Mouse (Mus musculus): ENCODE results near the gene Sapcd1. TPM values are rescaled to one million over a fixed set of nuclear protein-coding genes. Genes with fewer than 3 reads are reported as not detected.
A peak's percentile ranks its signal among the peaks of the same experiment; 100 is the strongest.
"Not testable (repeated sequence)": the region's sequence is repeated elsewhere in the genome, so short reads cannot be mapped to it uniquely, and the experiment has no call there.

Sapcd1 gene
- polyA plus RNA-seq, 1 experiment from 2014 or later = 6.8 TPM

DNA sequence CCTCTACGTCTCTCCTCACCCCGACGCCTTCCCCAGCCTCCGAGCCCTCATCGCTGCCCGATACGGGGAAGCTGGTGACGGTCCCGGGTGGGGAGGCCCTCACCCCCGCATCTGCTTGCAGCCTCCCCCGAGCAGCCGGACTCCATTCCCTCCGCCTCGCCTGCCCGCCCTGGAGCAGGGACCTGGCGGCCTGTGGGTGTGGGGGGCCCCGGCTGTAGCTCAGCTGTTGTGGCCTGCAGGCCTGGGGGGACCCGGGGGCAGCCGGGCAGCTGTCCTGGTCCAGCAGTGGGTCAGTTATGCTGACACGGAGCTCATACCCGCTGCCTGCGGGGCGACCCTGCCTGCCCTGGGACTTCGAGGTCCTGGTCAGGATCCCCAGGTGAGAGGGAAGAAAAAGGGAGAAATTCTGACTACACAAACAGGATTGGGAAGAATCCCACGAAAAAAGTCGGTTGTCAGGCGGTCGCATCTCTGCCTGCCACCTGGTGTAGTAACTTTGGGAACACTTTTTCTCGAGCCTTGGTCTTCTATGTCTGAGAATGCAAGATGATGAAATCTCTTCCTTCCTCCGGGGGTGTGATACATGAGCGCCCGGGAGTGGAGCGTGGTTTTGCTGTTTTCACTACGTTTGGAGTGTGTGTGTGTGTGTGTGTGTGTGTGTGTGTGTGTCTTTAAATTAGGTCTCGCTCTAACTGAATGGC is 26.2 kb downstream of the Sapcd1 start:
- Histone ChIP-seq H3K4me3 (peak overlapping the region; percentile 92), H3K27me3 (no peaks in the 10 kb centered on the region), H3K36me3 (peaks cover 33% of the 10 kb centered on the region), H3K9me3 (no peaks in the 10 kb centered on the region), H3K4me1 (peaks cover 45% of the 10 kb centered on the region), H3K27ac (replicated peaks) (peak overlapping the region; percentile 97), H3K4me2 (replicated peaks) (peak overlapping the region; percentile 100), H3K9ac (replicated peaks) (peak overlapping the region; percentile 93)
- no peak; the same call in 1 of the 2 replicates for ATAC-seq (ENCODE audit: low FRiP score, low read depth)
- WGBS = under 1% methylated on average over 35 of the region's 35 CpGs

DNA sequence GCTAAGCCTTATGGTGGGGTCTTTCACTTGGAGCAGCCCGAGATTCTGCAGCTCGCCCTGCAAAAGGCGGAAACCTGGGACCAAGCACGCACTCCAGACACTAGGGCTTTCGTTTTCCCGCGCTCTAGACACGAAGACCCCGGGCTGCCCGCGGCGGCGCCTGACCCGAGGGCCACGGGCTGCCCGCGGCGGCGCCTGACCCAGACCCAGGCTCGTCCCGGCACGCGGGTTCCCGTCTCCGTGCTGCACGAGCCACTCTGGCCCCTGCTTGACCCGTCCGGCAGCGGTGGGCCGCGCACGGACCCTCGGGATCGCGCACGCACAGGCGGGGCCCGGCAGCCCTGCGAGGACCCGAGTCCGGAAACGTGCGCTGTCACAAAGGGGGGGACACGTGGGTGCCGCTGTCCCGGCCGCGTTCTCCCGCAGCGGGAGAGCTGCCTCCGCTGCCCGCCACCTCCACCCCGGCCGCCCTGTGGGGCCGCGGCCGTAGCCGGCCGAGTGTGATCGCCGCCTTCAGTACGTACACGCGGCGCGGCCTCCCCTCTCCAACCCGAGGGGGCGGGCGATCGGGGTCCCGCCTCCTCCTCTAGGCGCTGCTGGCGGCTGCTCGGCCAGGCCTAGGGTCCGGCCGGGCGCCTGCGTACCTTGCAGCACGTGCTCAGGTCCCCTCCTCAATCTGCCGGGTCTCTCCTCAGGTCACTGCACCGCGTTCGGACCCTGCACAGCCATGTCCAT is 26.9 kb downstream of the Sapcd1 start, which contains the start of gene Vars:
Gene Vars (plus strand): TSS at position 271 of the 735 bp plus-strand sequence.
- peak within 1 kb of the TSS; percentile 93 for H3K9ac ChIP-seq (replicated peaks)
- peaks cover 32% of the 10 kb centered on the region for H3K36me3 ChIP-seq

DNA sequence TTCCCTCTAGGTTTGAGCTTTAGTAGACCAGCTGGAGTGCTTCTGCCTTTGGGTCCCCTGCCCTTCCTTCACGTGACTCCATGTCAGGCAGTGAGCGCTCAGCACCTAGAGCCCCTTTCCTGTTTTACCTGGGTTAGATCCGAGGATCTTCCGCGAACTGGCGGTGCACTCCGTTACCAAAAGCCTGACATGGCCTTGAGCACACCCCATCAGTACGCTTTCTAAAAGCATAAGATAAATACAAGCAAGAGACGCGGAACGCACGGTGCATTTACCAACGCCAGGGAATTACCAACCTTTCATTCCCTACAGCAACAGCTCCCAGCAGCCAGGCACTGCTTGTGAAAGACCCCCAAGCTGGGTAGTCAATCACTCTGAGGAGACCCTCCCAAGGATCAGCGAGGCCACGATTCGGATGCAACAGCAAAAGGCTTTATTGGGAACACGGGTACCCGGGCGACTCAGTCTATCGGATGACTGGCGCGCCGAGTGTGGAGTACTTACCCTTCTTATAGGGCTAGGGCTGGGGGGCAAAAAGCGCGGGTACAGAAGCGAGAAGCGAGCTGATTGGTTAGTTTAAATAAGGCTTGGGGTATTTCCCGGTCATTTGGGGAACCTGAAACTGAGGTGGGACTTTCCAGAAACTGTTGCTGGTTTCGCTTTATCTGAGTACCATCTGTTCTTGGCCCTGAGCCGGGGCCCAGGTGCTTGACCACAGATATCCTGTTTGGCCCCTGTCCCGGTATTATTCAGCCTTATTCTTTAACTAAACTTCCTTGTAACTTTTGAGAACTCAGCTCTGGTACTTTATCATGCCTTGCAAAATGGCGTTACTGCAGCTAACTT is 27.7 kb downstream of the Sapcd1 start:
- H3K36me3 ChIP-seq = peaks cover 24% of the 10 kb centered on the region
- peak overlapping the region; percentile 93 for H3K9ac ChIP-seq (replicated peaks)
- not testable (repeated sequence) for H3K27me3 ChIP-seq; H3K9me3 ChIP-seq; ATAC-seq (ENCODE audit: low FRiP score, low read depth)
- peak overlapping the region; percentile 97 for H3K27ac ChIP-seq (replicated peaks)
- H3K4me2 ChIP-seq (replicated peaks) = peak overlapping the region; percentile 100
- peak overlapping the region; percentile 92 for H3K4me3 ChIP-seq
- 24% methylated on average over 30 of the region's 32 CpGs for WGBS
- peaks cover 47% of the 10 kb centered on the region for H3K4me1 ChIP-seq

More for the DNA sequence above, 26.9 kb downstream of the Sapcd1 start, which contains the start of gene Vars:
- Histone ChIP-seq H3K4me3 (peak within 1 kb of the TSS; percentile 92), H3K27me3 (no peaks in the 10 kb centered on the region), H3K9me3 (no peaks in the 10 kb centered on the region), H3K4me2 (replicated peaks) (peak within 1 kb of the TSS; percentile 100), H3K4me1 (peaks cover 47% of the 10 kb centered on the region), H3K27ac (replicated peaks) (peak within 1 kb of the TSS; percentile 97)
- WGBS = under 1% methylated on average over 83 of the region's 83 CpGs
- peak; percentile 91 for ATAC-seq (ENCODE audit: low FRiP score, low read depth)

DNA sequence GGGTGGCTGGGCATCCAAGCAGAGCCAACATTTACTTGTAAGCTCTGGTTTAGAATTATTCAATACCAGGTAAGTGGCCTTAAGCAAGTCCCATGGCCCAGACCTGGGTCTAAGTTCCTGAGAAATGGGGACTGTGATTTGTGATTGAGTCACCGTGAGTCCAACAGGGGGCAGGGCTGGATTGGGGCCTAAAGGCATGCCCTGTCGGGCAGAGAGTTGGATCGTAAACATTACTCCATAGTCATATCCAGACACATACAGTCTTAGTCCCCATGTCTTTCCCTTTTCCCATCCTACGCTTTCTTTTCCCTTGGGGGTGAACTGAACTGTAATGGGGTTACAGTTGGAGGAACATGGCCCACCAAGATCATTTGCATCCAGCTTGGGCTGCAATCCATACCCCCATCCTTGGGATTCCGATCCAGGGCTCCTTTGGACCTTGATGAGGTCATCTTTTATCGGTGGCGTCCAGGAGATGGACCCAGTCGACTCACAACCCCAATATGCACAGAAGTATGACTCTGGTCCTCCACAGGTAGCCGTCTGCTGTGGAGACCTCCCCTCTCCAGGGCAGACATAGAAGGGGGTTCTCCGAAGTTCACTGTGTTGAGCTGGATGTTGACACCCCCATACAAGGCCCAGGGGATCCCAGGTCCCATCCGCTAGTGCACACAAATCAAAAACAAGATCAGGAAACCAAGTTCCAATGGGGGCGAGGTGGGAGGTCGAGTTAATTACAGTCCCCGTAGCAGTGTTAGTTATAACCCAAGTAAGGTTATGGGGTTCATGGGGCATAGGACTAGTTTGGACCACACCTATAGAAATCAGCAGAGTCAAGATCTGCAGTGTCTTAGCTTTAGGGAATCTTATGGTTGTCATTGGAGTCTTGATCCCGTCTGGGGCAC is 29.0 kb downstream of the Sapcd1 start:
- Histone ChIP-seq H3K9ac (replicated peaks) (no peak overlapping the region), H3K9me3 (no peaks in the 10 kb centered on the region), H3K4me3 (0 out of 2 replicates have a peak overlapping the region, but pooled peaks have one; percentile 2), H3K36me3 (peaks cover 12% of the 10 kb centered on the region; the same call in 1 of the 2 replicates), H3K27ac (replicated peaks) (no peak overlapping the region), H3K27me3 (no peaks in the 10 kb centered on the region), H3K4me2 (replicated peaks) (peak overlapping the region; percentile 100), H3K4me1 (peaks cover 47% of the 10 kb centered on the region)
- 96% methylated on average over 15 of the region's 15 CpGs for WGBS
- no peak for ATAC-seq (ENCODE audit: low FRiP score, low read depth)

DNA sequence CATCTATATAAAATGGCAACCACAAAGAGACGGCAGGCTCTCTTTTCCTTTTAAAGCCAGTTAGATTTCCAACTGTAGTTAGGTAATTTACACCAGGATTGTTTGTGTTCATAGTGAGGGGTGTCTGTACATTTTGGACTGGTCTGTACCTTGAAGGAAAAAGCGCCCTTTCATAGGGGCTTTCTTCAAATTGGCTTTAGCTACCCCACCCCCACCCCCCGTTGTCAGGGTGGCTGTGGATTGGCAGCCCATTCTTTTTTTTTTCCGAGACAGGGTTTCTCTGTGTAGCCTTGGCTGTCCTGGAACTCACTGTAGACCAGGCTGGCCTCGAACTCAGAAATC is 30.7 kb downstream of the Sapcd1 start:
- H3K36me3 ChIP-seq = peaks cover 15% of the 10 kb centered on the region; the same call in 1 of the 2 replicates
- WGBS = 85% methylated on average over 5 of the region's 5 CpGs
- peaks cover 31% of the 10 kb centered on the region for H3K4me1 ChIP-seq

DNA sequence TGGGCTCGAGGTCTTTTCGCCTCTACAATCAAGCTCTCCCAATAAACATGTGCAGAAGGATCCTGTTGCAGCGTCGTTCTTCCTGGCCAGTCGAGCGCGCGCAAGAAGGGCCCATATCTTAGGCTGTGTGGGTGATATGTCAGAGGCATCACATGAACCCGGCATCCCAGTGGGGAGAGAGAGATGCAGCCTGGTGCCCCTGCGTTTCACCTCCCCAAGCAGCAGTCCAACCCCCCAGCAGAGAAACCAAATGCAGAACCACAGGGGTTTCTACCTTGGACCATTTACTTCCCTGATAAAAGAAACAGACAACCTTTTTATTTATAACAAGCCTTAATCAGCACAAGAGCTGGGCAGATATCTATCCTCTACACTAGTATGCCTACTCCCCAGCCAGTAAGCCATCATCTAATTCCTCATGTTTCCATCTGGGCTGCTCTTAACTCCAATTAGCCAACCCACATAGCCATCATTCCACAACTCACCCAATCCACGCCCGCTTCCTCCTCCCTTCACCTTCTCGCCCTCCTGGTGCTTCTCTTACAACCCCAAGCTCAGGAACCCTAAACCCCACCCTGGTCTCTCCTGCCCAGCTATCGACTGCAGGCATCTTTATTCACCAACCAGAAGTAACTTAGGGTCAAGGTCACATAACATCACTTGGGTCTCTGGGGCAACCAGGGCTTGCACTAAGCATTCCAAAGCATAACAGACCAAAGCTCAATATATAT is 31.2 kb downstream of the Sapcd1 start:
- peak overlapping the region; percentile 7; the same call in 1 of the 2 replicates for H3K4me2 ChIP-seq (replicated peaks)
- no peaks in the 10 kb centered on the region for H3K27me3 ChIP-seq
- ATAC-seq (ENCODE audit: low FRiP score, low read depth) = no peak
- no peak overlapping the region for H3K27ac ChIP-seq (replicated peaks)
- peaks cover 26% of the 10 kb centered on the region for H3K4me1 ChIP-seq
- peaks cover 19% of the 10 kb centered on the region; the same call in 1 of the 2 replicates for H3K36me3 ChIP-seq
- WGBS = 90% methylated on average over 14 of the region's 14 CpGs
- 0 out of 2 replicates have a peak overlapping the region, but pooled peaks have one; percentile 25 for H3K9ac ChIP-seq (replicated peaks)
- H3K9me3 ChIP-seq = no peaks in the 10 kb centered on the region
- H3K4me3 ChIP-seq = peak overlapping the region; percentile 13; the same call in 1 of the 2 replicates

More for the DNA sequence above, 30.7 kb downstream of the Sapcd1 start:
- no peak overlapping the region for H3K27ac ChIP-seq (replicated peaks)
- peak overlapping the region; percentile 7; the same call in 1 of the 2 replicates for H3K4me2 ChIP-seq (replicated peaks)
- H3K9ac ChIP-seq (replicated peaks) = no peak overlapping the region
- no peaks in the 10 kb centered on the region for H3K27me3 ChIP-seq
- no peaks in the 10 kb centered on the region for H3K9me3 ChIP-seq
- ATAC-seq (ENCODE audit: low FRiP score, low read depth) = no peak
- H3K4me3 ChIP-seq = peak overlapping the region; percentile 13; the same call in 1 of the 2 replicates

DNA sequence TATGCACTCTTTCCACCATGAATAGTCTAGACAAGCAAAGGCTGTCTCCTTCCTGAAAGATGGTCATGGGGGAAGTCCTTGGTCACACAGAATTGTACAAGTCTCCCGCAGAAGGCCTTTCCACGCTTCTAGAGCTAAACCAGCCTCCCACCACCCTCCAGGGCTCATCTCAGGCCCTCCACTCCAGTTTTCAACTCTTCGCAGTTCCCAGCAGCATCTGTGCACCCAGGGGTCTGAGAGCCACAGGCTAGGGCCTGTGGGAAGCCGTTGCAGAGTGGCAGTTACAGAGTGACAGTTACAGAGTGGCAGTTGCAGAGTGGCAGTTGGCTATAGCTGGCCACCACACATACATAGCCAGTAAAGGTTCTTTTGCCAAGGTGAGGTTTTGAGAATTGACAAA is 31.9 kb downstream of the Sapcd1 start:
- not testable (repeated sequence) for H3K4me2 ChIP-seq (replicated peaks); H3K9ac ChIP-seq (replicated peaks); H3K9me3 ChIP-seq; H3K27ac ChIP-seq (replicated peaks); ATAC-seq (ENCODE audit: low FRiP score, low read depth); H3K27me3 ChIP-seq; H3K4me3 ChIP-seq
- Histone ChIP-seq H3K4me1 (peaks cover 25% of the 10 kb centered on the region), H3K36me3 (peaks cover 24% of the 10 kb centered on the region; the same call in 1 of the 2 replicates)
- WGBS = 96% methylated on average over 4 of the region's 4 CpGs

DNA sequence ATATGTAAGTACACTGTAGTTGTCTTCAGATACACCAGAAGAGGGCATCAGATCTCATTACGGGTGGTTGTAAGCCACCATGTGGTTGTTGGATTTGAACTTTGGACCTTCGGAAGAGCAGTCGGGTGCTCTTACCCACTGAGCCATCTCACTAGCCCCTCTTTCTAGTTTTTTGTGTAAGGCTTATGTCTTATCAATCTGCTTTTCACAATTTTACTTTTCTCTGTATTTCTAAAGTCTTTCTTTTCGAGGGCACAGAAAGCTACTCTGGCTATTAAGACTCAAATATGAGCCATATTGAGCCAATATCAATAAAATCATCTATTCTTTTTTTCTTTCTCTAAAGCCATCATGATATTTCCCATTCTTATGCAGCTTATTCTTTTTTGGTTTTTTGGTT is 32.6 kb downstream of the Sapcd1 start:
- H3K36me3 ChIP-seq = peaks cover 27% of the 10 kb centered on the region; the same call in 1 of the 2 replicates
- not testable (repeated sequence) for H3K4me3 ChIP-seq; H3K4me2 ChIP-seq (replicated peaks); H3K27ac ChIP-seq (replicated peaks); H3K9ac ChIP-seq (replicated peaks); H3K27me3 ChIP-seq; ATAC-seq (ENCODE audit: low FRiP score, low read depth); H3K9me3 ChIP-seq
- WGBS = 97% methylated on average over 4 of the region's 4 CpGs
- peaks cover 25% of the 10 kb centered on the region for H3K4me1 ChIP-seq

DNA sequence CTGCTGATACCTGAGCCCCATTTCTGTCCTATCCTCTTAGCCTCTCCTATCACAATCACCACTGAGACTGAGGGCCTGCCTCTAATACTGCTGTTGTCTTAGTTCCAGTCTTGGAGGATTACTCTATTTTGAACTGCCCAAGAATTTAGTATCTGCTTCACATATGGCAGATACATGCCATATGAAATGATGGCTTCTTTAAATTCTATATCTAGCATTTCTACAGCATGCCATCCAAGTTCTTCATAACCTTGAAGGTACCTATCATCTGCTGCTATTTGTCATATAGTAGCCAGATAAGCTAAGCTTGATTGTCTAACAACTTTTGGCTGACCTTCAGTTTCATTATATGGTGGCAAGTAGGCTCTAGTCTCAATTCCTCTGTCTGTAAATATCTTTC is 33.1 kb downstream of the Sapcd1 start:
- Histone ChIP-seq H3K9me3 (no peaks in the 10 kb centered on the region), H3K9ac (replicated peaks) (no peak overlapping the region), H3K4me1 (peaks cover 20% of the 10 kb centered on the region), H3K27ac (replicated peaks) (no peak overlapping the region), H3K36me3 (peaks cover 27% of the 10 kb centered on the region; the same call in 1 of the 2 replicates), H3K4me3 (no peak overlapping the region), H3K27me3 (no peaks in the 10 kb centered on the region), H3K4me2 (replicated peaks) (no peak overlapping the region)
- ATAC-seq (ENCODE audit: low FRiP score, low read depth) = no peak

DNA sequence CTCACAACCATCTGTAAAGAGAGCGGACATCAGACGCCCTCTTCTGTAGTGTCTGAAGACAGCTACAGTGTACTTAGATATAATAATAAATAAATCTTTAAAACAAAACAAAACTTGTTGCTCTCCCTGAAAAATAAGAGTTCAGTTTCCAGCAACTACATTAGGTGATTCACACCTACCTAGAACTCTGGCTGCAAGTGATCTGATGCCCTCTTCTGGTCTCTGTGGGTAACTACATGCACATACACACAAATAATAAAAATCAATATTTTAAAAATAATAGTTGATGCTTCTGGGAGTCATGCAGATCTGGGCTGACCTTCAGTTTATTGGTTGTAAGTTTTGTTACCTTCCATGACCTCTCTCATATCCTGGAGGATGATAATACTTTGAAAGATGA is 43.6 kb downstream of the Sapcd1 start:
- H3K36me3 ChIP-seq = peaks cover 23% of the 10 kb centered on the region
- no peak overlapping the region for H3K4me2 ChIP-seq (replicated peaks)
- H3K4me1 ChIP-seq = peaks cover 18% of the 10 kb centered on the region
- H3K4me3 ChIP-seq = no peak overlapping the region
- 77% methylated on average over 2 of the region's 2 CpGs for WGBS
- no peaks in the 10 kb centered on the region for H3K27me3 ChIP-seq
- H3K27ac ChIP-seq (replicated peaks) = no peak overlapping the region
- no peak for ATAC-seq (ENCODE audit: low FRiP score, low read depth)
- no peak overlapping the region for H3K9ac ChIP-seq (replicated peaks)
- no peaks in the 10 kb centered on the region for H3K9me3 ChIP-seq
